In the genomic region with DNA sequence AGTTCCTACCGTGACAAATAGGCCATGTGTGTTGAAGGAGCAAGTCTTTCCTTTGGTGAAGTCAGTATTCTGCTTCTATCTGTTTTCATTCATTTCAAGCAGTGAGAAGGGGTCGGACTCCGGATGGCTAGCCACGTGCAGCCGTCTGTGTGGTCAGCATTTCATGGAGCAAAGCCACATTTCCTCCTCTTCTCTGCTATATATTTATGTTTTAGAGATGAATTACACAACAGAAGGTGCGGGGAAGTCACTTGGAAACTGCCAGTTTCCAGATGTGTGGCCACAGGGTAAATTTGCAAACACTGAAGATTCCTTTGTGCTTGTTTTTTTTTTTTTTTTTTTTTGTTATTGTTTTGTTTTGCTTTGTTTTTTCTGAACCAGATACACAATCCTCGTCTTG, we compare ENCODE assay signal across 20 mouse cellular contexts.
DNase-seq lines count a peak whose midpoint lies in the region; ATAC-seq and TF ChIP-seq lines count a peak whose summit lies in the region.
"Had no signal": no experiment of that assay in that cellular context is flagged by ENCODE, and none has a peak within 500 bp of the region (broad histone marks: within the 10 kb centered on the region; RNA-seq: fewer than 3 reads in every experiment).

No protein-coding gene starts in this region.

- 0 out of 2 replicates have a peak, but pooled peaks cover 4% of the 10 kb centered on the region for H3K4me1 ChIP-seq in lung, embryonic 14.5 days (ENCODE audit: insufficient read depth)
- H3K4me1 ChIP-seq in embryonic facial prominence, embryonic 11.5 days (ENCODE audit: control insufficient read depth, insufficient read depth, low read length), result no peaks in the 10 kb centered on the region
- H3K4me1 ChIP-seq: forebrain, embryonic 12.5 days; liver, embryonic 13.5 days; megakaryocyte, embryonic 14.5 days had no signal

- H3K27me3 ChIP-seq in lung, embryonic 14.5 days (ENCODE audit: insufficient read depth, low read length), result no peaks in the 10 kb centered on the region
- no peaks in the 10 kb centered on the region for H3K27me3 ChIP-seq in embryonic facial prominence, embryonic 11.5 days (ENCODE audit: control insufficient read depth, insufficient read depth, low read length)
- H3K27me3 ChIP-seq: forebrain, embryonic 12.5 days; heart, embryonic 15.5 days; hindbrain, embryonic 15.5 days; liver, embryonic 13.5 days; lung, embryonic 15.5 days; megakaryocyte, embryonic 14.5 days; midbrain, embryonic 13.5 days had no signal

- no peak overlapping the region for H3K4me2 ChIP-seq in lung, embryonic 14.5 days
- no peak overlapping the region for H3K4me2 ChIP-seq in embryonic facial prominence, embryonic 11.5 days (ENCODE audit: low read depth, low read length)
- H3K4me2 ChIP-seq: forebrain, embryonic 12.5 days; liver, embryonic 13.5 days; midbrain, embryonic 13.5 days had no signal

- no peak for TF ChIP-seq CTCF in lung, embryonic 14.5 days (IDR thresholded peaks at IDR 0.05; ENCODE audit: low read depth)

- H3K9me3 ChIP-seq in lung, embryonic 14.5 days (ENCODE audit: low read depth, low read length), result 0 out of 2 replicates have a peak, but pooled peaks cover 11% of the 10 kb centered on the region
- no peaks in the 10 kb centered on the region for H3K9me3 ChIP-seq in embryonic facial prominence, embryonic 11.5 days (replicated peaks; ENCODE audit: control insufficient read depth, low read length)
- H3K9me3 ChIP-seq: liver, embryonic 13.5 days; lung, embryonic 15.5 days; megakaryocyte, embryonic 14.5 days had no signal

- no peaks in the 10 kb centered on the region for H3K36me3 ChIP-seq in lung, embryonic 14.5 days (ENCODE audit: insufficient read depth)
- H3K36me3 ChIP-seq in embryonic facial prominence, embryonic 11.5 days (replicated peaks; ENCODE audit: control insufficient read depth, insufficient read depth, low read depth, low read length), result no peaks in the 10 kb centered on the region
- H3K36me3 ChIP-seq: forebrain, embryonic 12.5 days; heart, embryonic 15.5 days; hindbrain, embryonic 15.5 days; liver, embryonic 13.5 days; lung, embryonic 15.5 days; midbrain, embryonic 13.5 days had no signal

- peak; percentile 44; the same call in 1 of the 2 replicates for ATAC-seq in lung, embryonic 14.5 days (ENCODE audit: insufficient read depth)
- ATAC-seq in embryonic facial prominence, embryonic 11.5 days (replicated peaks; ENCODE audit: insufficient number of reproducible peaks, low FRiP score, low TSS enrichment, low read depth), result no peak
- ATAC-seq in megakaryocyte progenitor cell, adult 5-6 weeks (replicated peaks; ENCODE audit: poor library complexity), result peak; percentile 85
- ATAC-seq: activated CD4-positive, CD25-positive, alpha-beta regulatory T cell, adult 4 months; midbrain, embryonic 13.5 days had no signal

- intact Hi-C loops in left cerebral cortex, postnatal 4 days (cut with DNase I), result no loop called here
- intact Hi-C loops in heart, postnatal 14 days (cut with DNase I), result no loop called here

- no peak overlapping the region for H3K4me3 ChIP-seq in lung, embryonic 14.5 days (ENCODE audit: low read depth, low read length)
- no peak overlapping the region for H3K4me3 ChIP-seq in embryonic facial prominence, embryonic 11.5 days (ENCODE audit: low read depth, low read length)
- H3K4me3 ChIP-seq: forebrain, embryonic 12.5 days; heart, embryonic 15.5 days; hindbrain, embryonic 15.5 days; liver, embryonic 13.5 days; lung, embryonic 15.5 days; megakaryocyte, embryonic 14.5 days; midbrain, embryonic 13.5 days had no signal

- H3K9ac ChIP-seq in lung, embryonic 14.5 days, result 0 out of 2 replicates have a peak overlapping the region, but pooled peaks have one; percentile 10
- H3K9ac ChIP-seq in embryonic facial prominence, embryonic 11.5 days (replicated peaks; ENCODE audit: low read length), result no peak overlapping the region
- H3K9ac ChIP-seq: forebrain, embryonic 12.5 days; hindbrain, embryonic 15.5 days; liver, embryonic 13.5 days; lung, embryonic 15.5 days; midbrain, embryonic 13.5 days had no signal

- DNase-seq in lung, embryonic 14.5 days, result peak; percentile 64
- DNase-seq in lung, postnatal 4 days, result no peak
- peak; percentile 32 for DNase-seq in NIH3T3 (ENCODE audit: low read depth)
- peak; percentile 33 for DNase-seq in embryonic facial prominence, embryonic 11.5 days (ENCODE audit: low spot score)
- DNase-seq in left cerebral cortex, postnatal 4 days, result no peak
- no peak for DNase-seq in heart, postnatal 14 days
- DNase-seq: cerebellum, adult 8-10 months; cerebellum, postnatal 36 days; kidney, postnatal 14 days; liver, embryonic 13.5 days; thymus, adult 2 months had no signal

- WGBS in lung, embryonic 14.5 days, result 26% methylated on average over 7 of the region's 7 CpGs
- WGBS in embryonic facial prominence, embryonic 11.5 days, result 33% methylated on average over 7 of the region's 7 CpGs

- H3K27ac ChIP-seq in lung, embryonic 14.5 days (ENCODE audit: low read depth), result no peak overlapping the region
- H3K27ac ChIP-seq in embryonic facial prominence, embryonic 11.5 days (replicated peaks; ENCODE audit: low read depth, low read length), result no peak overlapping the region
- H3K27ac ChIP-seq: forebrain, embryonic 12.5 days; heart, embryonic 15.5 days; liver, embryonic 13.5 days; lung, embryonic 15.5 days; midbrain, embryonic 13.5 days; stomach, postnatal 0 days had no signal

Comparison
In these comparisons a context has a peak if more than half of its experiments do, and no peak if none do; other contexts are left out.
1. DNase-seq: peak in lung, embryonic 14.5 days (single experiment), NIH3T3 (single experiment) and embryonic facial prominence, embryonic 11.5 days (single experiment); none in lung, postnatal 4 days (0 of 2), left cerebral cortex, postnatal 4 days (single experiment) and heart, postnatal 14 days (0 of 2).